ENCODE assay signal across 9 mouse cellular contexts in the genomic region with DNA sequence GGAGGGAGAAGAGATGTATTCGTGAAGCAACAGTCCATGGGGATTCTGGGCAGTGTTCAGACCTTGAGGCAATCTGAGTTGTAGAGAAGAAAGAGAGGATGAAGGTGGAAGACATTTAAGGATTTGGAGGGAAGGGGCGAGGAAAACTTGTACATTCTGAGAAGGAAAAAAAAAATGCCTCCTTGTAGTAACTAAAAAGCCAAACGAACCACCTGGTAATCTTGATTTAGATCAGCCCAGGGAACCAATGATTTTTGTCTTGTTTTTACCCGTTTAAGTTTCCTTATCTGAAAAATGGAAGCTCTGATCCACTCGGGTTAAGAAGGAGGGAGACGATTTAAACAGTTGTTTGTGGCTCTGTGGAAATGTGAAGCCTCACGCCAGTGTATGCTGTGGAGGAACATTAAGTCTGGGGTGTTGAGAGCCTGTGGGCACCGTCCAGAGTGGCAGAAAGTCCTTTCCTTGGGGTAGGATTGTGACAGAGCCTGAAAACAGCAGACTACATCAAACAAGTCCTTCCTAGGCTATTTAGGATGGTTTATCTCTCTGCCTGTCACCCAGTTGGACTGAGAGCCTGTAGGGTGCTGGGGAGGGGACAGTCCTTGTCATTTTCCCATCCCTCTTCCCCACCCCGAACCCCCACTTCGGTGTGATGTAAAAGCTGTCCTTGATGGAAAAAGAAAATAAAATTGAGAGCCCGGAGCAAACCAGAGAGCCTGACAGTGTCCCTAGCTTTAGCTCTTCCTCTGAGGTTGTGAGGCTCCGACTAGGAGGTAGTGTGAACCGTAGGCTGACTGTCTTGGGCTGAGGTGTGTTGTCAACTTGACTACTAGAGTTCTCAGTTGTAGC. TPM values are rescaled to one million over a fixed set of nuclear protein-coding genes. Genes with fewer than 3 reads are reported as not detected.
DNase-seq lines count a peak whose midpoint lies in the region; ATAC-seq and TF ChIP-seq lines count a peak whose summit lies in the region.
"Had no signal": no experiment of that assay in that cellular context is flagged by ENCODE, and none has a peak within 500 bp of the region (broad histone marks: within the 10 kb centered on the region; RNA-seq: fewer than 3 reads in every experiment).

No protein-coding gene starts in this region.

- no peaks in the 10 kb centered on the region for H3K9me3 ChIP-seq in forebrain, embryonic 11.5 days (ENCODE audit: control insufficient read depth, low read length)
- no peaks in the 10 kb centered on the region for H3K9me3 ChIP-seq in limb, embryonic 13.5 days

- no peak for TF ChIP-seq CTCF in spleen, adult 2 months (IDR thresholded peaks at IDR 0.05; ENCODE audit: extremely low read depth, insufficient read depth, insufficient read length, insufficient replicate concordance)
- TF ChIP-seq CTCF in small intestine, adult 2 months (IDR thresholded peaks at IDR 0.05; ENCODE audit: extremely low read depth, insufficient read length, insufficient replicate concordance, low read depth, low read length): no peak

- no peak overlapping the region for H3K27ac ChIP-seq in spleen, adult 2 months (ENCODE audit: insufficient read depth, low read length)
- peak overlapping the region; percentile 91; the same call in 1 of the 2 replicates for H3K27ac ChIP-seq in forebrain, embryonic 11.5 days (ENCODE audit: low read depth, low read length)
- H3K27ac ChIP-seq in limb, embryonic 13.5 days: peak overlapping the region; percentile 100
- no peak overlapping the region for H3K27ac ChIP-seq in small intestine, adult 2 months (ENCODE audit: insufficient read depth, low read depth, low read length)

- DNase-seq in spleen, adult 2 months (ENCODE audit: low read depth in 1 of 2, low spot score in 2 of 2): no peak
- no peak for DNase-seq in spleen, postnatal 4 days (ENCODE audit: low spot score in 2 of 2)
- no peak for DNase-seq in forebrain, embryonic 11.5 days (ENCODE audit: low spot score)
- no peak for DNase-seq in layer of hippocampus, adult 18-20 months (ENCODE audit: low spot score in 2 of 2)
- DNase-seq in ovary, postnatal 14 days (ENCODE audit: low spot score): no peak
- DNase-seq in adrenal gland, postnatal 25 days: no peak
- DNase-seq: cerebellum, adult 8-10 months had no signal

- H3K4me3 ChIP-seq in spleen, adult 2 months (ENCODE audit: extremely low read depth, insufficient read depth, insufficient read length): peak overlapping the region; percentile 53; the same call in 1 of the 2 replicates
- H3K4me3 ChIP-seq in forebrain, embryonic 11.5 days (ENCODE audit: low read depth, low read length): peak overlapping the region; percentile 96
- peak overlapping the region; percentile 97 for H3K4me3 ChIP-seq in limb, embryonic 13.5 days
- H3K4me3 ChIP-seq in small intestine, adult 2 months (ENCODE audit: low read depth, low read length): peak overlapping the region; percentile 89

- peak overlapping the region; percentile 55 for H3K4me2 ChIP-seq in forebrain, embryonic 11.5 days (ENCODE audit: low read depth, low read length, severe bottlenecking)
- H3K4me2 ChIP-seq in limb, embryonic 13.5 days (replicated peaks): peak overlapping the region; percentile 99

- no peak for ATAC-seq in forebrain, embryonic 11.5 days (replicated peaks; ENCODE audit: low FRiP score)
- no peak for ATAC-seq in limb, embryonic 13.5 days (ENCODE audit: low FRiP score, low read depth)

- H3K9ac ChIP-seq in forebrain, embryonic 11.5 days (ENCODE audit: low read length): peak overlapping the region; percentile 99
- H3K9ac ChIP-seq in limb, embryonic 13.5 days: peak overlapping the region; percentile 100

- WGBS in spleen, adult 2 months: 22% methylated on average over 13 of the region's 13 CpGs
- 19% methylated on average over 13 of the region's 13 CpGs for WGBS in forebrain, embryonic 11.5 days
- WGBS in limb, embryonic 13.5 days: 12% methylated on average over 13 of the region's 13 CpGs
- 13% methylated on average over 13 of the region's 13 CpGs for WGBS in small intestine, adult 2 months

- peaks cover 12% of the 10 kb centered on the region for H3K27me3 ChIP-seq in spleen, adult 2 months (ENCODE audit: control insufficient read depth, insufficient read depth, low read length)
- no peaks in the 10 kb centered on the region for H3K27me3 ChIP-seq in forebrain, embryonic 11.5 days (ENCODE audit: control insufficient read depth, insufficient read depth, low read length)
- no peaks in the 10 kb centered on the region for H3K27me3 ChIP-seq in limb, embryonic 13.5 days
- peaks cover 17% of the 10 kb centered on the region; the same call in 1 of the 2 replicates for H3K27me3 ChIP-seq in small intestine, adult 2 months (ENCODE audit: control insufficient read depth, insufficient read depth, low read length)

- H3K36me3 ChIP-seq in spleen, adult 2 months (ENCODE audit: control insufficient read depth, insufficient read depth, low read length): no peaks in the 10 kb centered on the region
- H3K36me3 ChIP-seq in forebrain, embryonic 11.5 days (ENCODE audit: control insufficient read depth, insufficient read depth, low read length): peaks cover 5% of the 10 kb centered on the region; the same call in 1 of the 2 replicates
- peaks cover 19% of the 10 kb centered on the region for H3K36me3 ChIP-seq in limb, embryonic 13.5 days
- H3K36me3 ChIP-seq in small intestine, adult 2 months (ENCODE audit: control insufficient read depth, insufficient read depth, low read length): no peaks in the 10 kb centered on the region

- no peak for TF ChIP-seq POLR2A in spleen, adult 2 months (IDR thresholded peaks at IDR 0.05; ENCODE audit: low read depth, low read length)
- TF ChIP-seq POLR2A in small intestine, adult 2 months (IDR thresholded peaks at IDR 0.05; ENCODE audit: low read depth, low read length): no peak

- H3K4me1 ChIP-seq in spleen, adult 2 months (ENCODE audit: control insufficient read depth, insufficient read depth, insufficient read length): peaks cover 6% of the 10 kb centered on the region; the same call in 1 of the 2 replicates
- H3K4me1 ChIP-seq in forebrain, embryonic 11.5 days (replicated peaks; ENCODE audit: control insufficient read depth, insufficient read depth, low read length): 0 out of 2 replicates have a peak, but pooled peaks cover 5% of the 10 kb centered on the region
- H3K4me1 ChIP-seq in limb, embryonic 13.5 days: peaks cover 36% of the 10 kb centered on the region
- H3K4me1 ChIP-seq in small intestine, adult 2 months (ENCODE audit: control insufficient read depth, insufficient read depth, insufficient read length, low read length): peaks cover 4% of the 10 kb centered on the region; the same call in 1 of the 2 replicates

RNA-seq across cellular contexts. Expression of a gene that starts 1.5 kb away (rescaled TPM):
- polyA plus RNA-seq in spleen, adult 2 months (2012; rRNA removed): 7.2 and 8.8 TPM in 2 replicates
- polyA plus RNA-seq in forebrain, embryonic 11.5 days (2014; fragmentation: Nextera tagmentation; extraction: Ambion mirVana): 72.8 and 78.2 TPM in 2 replicates
- 55.4 and 58.5 TPM in 2 replicates for polyA plus RNA-seq in limb, embryonic 13.5 days (2015; fragmentation: Nextera tagmentation; extraction: Ambion mirVana)
- polyA plus RNA-seq in small intestine, adult 2 months (2012; rRNA removed): 11.5 and 11.9 TPM in 2 replicates
- 10 to 100 TPM; 17.1 to 18.6 TPM for total RNA-seq in layer of hippocampus, adult 18-20 months (2021)
- 42.9 and 51.2 TPM in 2 replicates for total RNA-seq in adrenal gland, postnatal 25 days (2021)

RNA-seq across cellular contexts. Expression of a gene that starts 31.0 kb away (rescaled TPM):
- 9.4 and 10.7 TPM in 2 replicates for polyA plus RNA-seq in spleen, adult 2 months (2012; rRNA removed)
- polyA plus RNA-seq in forebrain, embryonic 11.5 days (2014; fragmentation: Nextera tagmentation; extraction: Ambion mirVana): 16.7 and 19.1 TPM in 2 replicates
- 17.9 and 20.2 TPM in 2 replicates for polyA plus RNA-seq in limb, embryonic 13.5 days (2015; fragmentation: Nextera tagmentation; extraction: Ambion mirVana)
- polyA plus RNA-seq in small intestine, adult 2 months (2012; rRNA removed): 84.6 and 110 TPM in 2 replicates
- 100 to 1,000 TPM; 231 to 237 TPM for total RNA-seq in layer of hippocampus, adult 18-20 months (2021)
- 137 and 156 TPM in 2 replicates for total RNA-seq in adrenal gland, postnatal 25 days (2021)

RNA-seq across cellular contexts. Expression of a gene that starts 42.8 kb away (rescaled TPM):
- 53.8 and 55.2 TPM in 2 replicates for polyA plus RNA-seq in spleen, adult 2 months (2012; rRNA removed)
- polyA plus RNA-seq in forebrain, embryonic 11.5 days (2014; fragmentation: Nextera tagmentation; extraction: Ambion mirVana): 7.4 and 8.3 TPM in 2 replicates
- 4.6 and 5.1 TPM in 2 replicates for polyA plus RNA-seq in limb, embryonic 13.5 days (2015; fragmentation: Nextera tagmentation; extraction: Ambion mirVana)
- 1.8 and 3.2 TPM in 2 replicates for polyA plus RNA-seq in small intestine, adult 2 months (2012; rRNA removed)
- total RNA-seq in layer of hippocampus, adult 18-20 months (2021): 10 to 100 TPM; 35.3 to 39.8 TPM
- total RNA-seq in adrenal gland, postnatal 25 days (2021): 1.2 and 1.3 TPM in 2 replicates

Comparison
In these comparisons a context has a peak if more than half of its experiments do, and no peak if none do; other contexts are left out.
1. H3K27ac ChIP-seq: peak in forebrain, embryonic 11.5 days (single experiment) and limb, embryonic 13.5 days (single experiment); none in spleen, adult 2 months (single experiment) and small intestine, adult 2 months (single experiment).
2. Peak in every context shown above with its lines, with median percentiles within 50 percentile points of each other: H3K4me3 ChIP-seq.